Mouse (Mus musculus): ENCODE results near the gene Ncam1.

DNA sequence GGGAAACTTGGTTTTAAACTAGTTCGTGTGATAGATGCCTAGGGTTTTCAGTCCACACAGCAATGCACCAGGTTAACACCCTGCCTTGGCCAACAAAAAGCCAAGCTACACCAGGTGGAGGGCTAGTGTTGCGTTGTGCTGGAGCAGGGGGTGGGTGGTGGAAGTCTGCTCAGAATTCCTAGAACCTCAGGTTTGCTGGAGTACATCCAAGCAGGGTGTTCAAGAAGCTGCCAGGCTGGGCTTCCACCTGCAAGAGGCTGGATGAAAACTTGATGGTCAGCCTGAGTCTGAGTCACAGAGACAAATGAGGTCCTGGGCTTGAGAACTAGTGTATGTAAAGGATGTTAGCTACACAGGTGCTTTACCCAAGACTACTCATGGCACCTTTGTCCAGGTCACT is 166.1 kb downstream of the Ncam1 start:
- TF ChIP-seq CTCF (IDR thresholded peaks at IDR 0.05; ENCODE audit: low read depth, low read length) (no peak), POLR2A (IDR thresholded peaks at IDR 0.05; ENCODE audit: insufficient read depth, low read length) (no peak), EP300 (IDR thresholded peaks at IDR 0.05; ENCODE audit: insufficient read depth, low read depth, low read length) (no peak)
